Mouse (Mus musculus) erythroblast, embryonic 14.5 days (primary cell): ENCODE data around the gene Dhrs1.

Experiments
- GATA1 ChIP-seq: IDR thresholded peaks from 2 replicates; pipeline ENCODE4 v1.6.1; 2012; ENCODE audit warnings: low read length, inconsistent platforms, mixed read lengths
- TAL1 ChIP-seq: IDR thresholded peaks from 3 replicates; pipeline ENCODE4 v1.6.1; 2012; ENCODE audit warnings: low read length, inconsistent platforms, mixed read lengths

DNA sequence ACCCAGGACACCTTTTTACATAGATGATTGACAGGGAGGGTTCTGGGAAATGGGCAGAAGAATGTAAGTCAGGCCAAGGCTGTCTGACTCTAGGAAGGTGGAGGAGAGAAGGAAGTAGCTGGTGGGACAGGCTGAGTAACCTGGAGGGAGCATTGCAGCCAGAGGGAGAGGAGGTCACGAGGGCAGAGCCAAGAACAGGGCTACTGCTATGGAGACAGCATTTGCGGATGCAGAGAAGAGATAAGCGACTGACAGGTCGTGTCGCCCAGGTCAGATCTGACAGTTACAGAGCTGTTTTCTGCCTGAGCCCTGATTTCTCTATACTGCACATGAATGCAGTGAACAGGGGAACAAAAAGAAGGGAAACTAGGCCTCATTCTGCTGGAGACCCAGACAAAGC lies 38.1 kb downstream of the Dhrs1 start:
- TF ChIP-seq TAL1, result no peak
- no peak for TF ChIP-seq GATA1
